ENCODE assay signal across 19 mouse cellular contexts in the genomic region with DNA sequence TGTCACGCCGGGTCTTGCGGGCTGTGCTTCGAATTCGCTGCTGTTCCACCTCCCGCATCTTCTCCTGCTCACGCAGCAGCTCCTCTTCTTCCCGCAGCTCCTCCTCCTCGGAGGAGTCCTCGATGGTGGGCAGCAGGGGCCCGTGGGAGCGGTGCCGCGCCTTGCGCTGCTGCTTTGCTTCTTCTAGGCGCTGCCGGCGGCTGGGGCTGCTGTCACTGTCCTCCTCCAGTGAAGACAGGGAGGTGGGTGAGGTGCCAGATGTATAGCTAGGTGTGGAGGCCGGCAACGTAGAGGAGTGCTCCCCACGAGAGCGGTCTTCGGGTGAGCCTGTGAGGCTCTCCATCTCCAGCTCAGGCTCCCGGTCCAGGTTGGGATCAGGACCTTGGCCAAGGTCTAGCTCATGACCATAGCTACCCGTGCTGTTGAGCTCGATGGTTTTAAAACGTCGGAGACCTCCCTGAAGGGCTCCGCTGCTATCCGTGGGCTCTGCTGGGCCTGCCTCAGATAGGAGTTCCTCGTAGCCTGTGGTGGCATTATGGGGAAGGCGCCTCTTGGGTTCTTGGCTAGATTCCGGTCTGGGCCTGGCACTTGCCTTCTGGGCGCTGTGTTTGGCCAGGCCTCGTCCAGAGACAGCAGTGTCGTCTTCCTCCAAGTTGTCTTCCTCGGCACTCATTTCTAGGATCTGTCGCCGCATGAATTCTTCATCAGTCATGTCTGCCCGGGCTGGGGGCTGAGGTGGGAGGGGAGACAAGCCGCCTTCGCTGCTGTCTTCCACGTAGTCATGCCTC. TPM values are rescaled to one million over a fixed set of nuclear protein-coding genes. Genes with fewer than 3 reads are reported as not detected.
DNase-seq lines count a peak whose midpoint lies in the region; ATAC-seq lines count a peak whose summit lies in the region.
"Had no signal": no experiment of that assay in that cellular context is flagged by ENCODE, and none has a peak within 500 bp of the region (broad histone marks: within the 10 kb centered on the region; RNA-seq: fewer than 3 reads in every experiment).

No protein-coding gene starts in this region.

- no peak overlapping the region for H3K4me3 ChIP-seq in heart, embryonic 13.5 days
- no peak overlapping the region; the same call in 1 of the 2 replicates for H3K4me3 ChIP-seq in heart, embryonic 10.5 days
- H3K4me3 ChIP-seq in liver, embryonic 12.5 days: no peak overlapping the region
- H3K4me3 ChIP-seq in limb, embryonic 13.5 days: no peak overlapping the region
- H3K4me3 ChIP-seq: intestine, embryonic 15.5 days; kidney, embryonic 15.5 days; megakaryocyte, embryonic 14.5 days; midbrain, embryonic 15.5 days had no signal

- no peak for ATAC-seq in cerebellum, adult (ENCODE audit: insufficient number of reproducible peaks, low FRiP score, low TSS enrichment)
- ATAC-seq in heart, embryonic 13.5 days (ENCODE audit: extremely low read depth, insufficient number of reproducible peaks, low FRiP score, low TSS enrichment): no peak
- ATAC-seq in liver, embryonic 12.5 days: no peak
- no peak for ATAC-seq in limb, embryonic 13.5 days (ENCODE audit: low FRiP score, low read depth)
- ATAC-seq: CD4-positive, CD25-positive, alpha-beta regulatory T cell, adult 4 months; intestine, embryonic 15.5 days; midbrain, embryonic 15.5 days had no signal

- no peaks in the 10 kb centered on the region for H3K36me3 ChIP-seq in heart, embryonic 13.5 days
- H3K36me3 ChIP-seq in heart, embryonic 10.5 days: no peaks in the 10 kb centered on the region
- no peaks in the 10 kb centered on the region for H3K36me3 ChIP-seq in liver, embryonic 12.5 days
- no peaks in the 10 kb centered on the region for H3K36me3 ChIP-seq in limb, embryonic 13.5 days
- H3K36me3 ChIP-seq: kidney, embryonic 15.5 days had no signal

- peak; percentile 57 for DNase-seq in cerebellum, adult 11-12 months
- no peak for DNase-seq in heart, embryonic 10.5 days (ENCODE audit: low spot score)
- DNase-seq in liver: no peak
- DNase-seq in layer of hippocampus, postnatal 10 days (ENCODE audit: low spot score in 2 of 2): no peak
- DNase-seq: adrenal gland, adult 8-10 months; cerebellum, adult 8-10 months; heart, postnatal 14 days; lung, postnatal 14 days; thymus, postnatal 4 days had no signal

- H3K4me2 ChIP-seq in heart, embryonic 13.5 days: peak overlapping the region; percentile 27; the same call in 1 of the 2 replicates
- H3K4me2 ChIP-seq in liver, embryonic 12.5 days: peak overlapping the region; percentile 16; the same call in 1 of the 2 replicates
- H3K4me2 ChIP-seq in limb, embryonic 13.5 days (replicated peaks): peak overlapping the region; percentile 25; the same call in 1 of the 2 replicates
- H3K4me2 ChIP-seq: hindbrain, embryonic 14.5 days; intestine, embryonic 15.5 days; kidney, embryonic 15.5 days; midbrain, embryonic 15.5 days had no signal

- no peak overlapping the region for H3K27ac ChIP-seq in heart, embryonic 13.5 days (replicated peaks)
- no peak overlapping the region for H3K27ac ChIP-seq in heart, embryonic 10.5 days
- no peak overlapping the region for H3K27ac ChIP-seq in liver, embryonic 12.5 days
- H3K27ac ChIP-seq in limb, embryonic 13.5 days: no peak overlapping the region
- H3K27ac ChIP-seq: hindbrain, embryonic 14.5 days; intestine, embryonic 15.5 days; kidney, embryonic 15.5 days; midbrain, embryonic 15.5 days had no signal

- no peak overlapping the region; the same call in 1 of the 2 replicates for H3K9ac ChIP-seq in heart, embryonic 13.5 days
- no peak overlapping the region for H3K9ac ChIP-seq in liver, embryonic 12.5 days
- no peak overlapping the region for H3K9ac ChIP-seq in limb, embryonic 13.5 days
- H3K9ac ChIP-seq: hindbrain, embryonic 14.5 days; intestine, embryonic 15.5 days; kidney, embryonic 15.5 days; midbrain, embryonic 15.5 days had no signal

- peaks cover 54% of the 10 kb centered on the region for H3K27me3 ChIP-seq in heart, embryonic 13.5 days (replicated peaks)
- peaks cover 57% of the 10 kb centered on the region for H3K27me3 ChIP-seq in heart, embryonic 10.5 days (ENCODE audit: insufficient read depth, poor library complexity, severe bottlenecking)
- peaks cover 67% of the 10 kb centered on the region for H3K27me3 ChIP-seq in liver, embryonic 12.5 days (replicated peaks)
- peaks cover 41% of the 10 kb centered on the region for H3K27me3 ChIP-seq in limb, embryonic 13.5 days
- H3K27me3 ChIP-seq: intestine, embryonic 15.5 days; midbrain, embryonic 15.5 days had no signal

- no peaks in the 10 kb centered on the region for H3K9me3 ChIP-seq in heart, embryonic 13.5 days
- H3K9me3 ChIP-seq in heart, embryonic 10.5 days: no peaks in the 10 kb centered on the region
- H3K9me3 ChIP-seq in liver, embryonic 12.5 days (replicated peaks): no peaks in the 10 kb centered on the region
- H3K9me3 ChIP-seq in limb, embryonic 13.5 days: no peaks in the 10 kb centered on the region
- H3K9me3 ChIP-seq: intestine, embryonic 15.5 days; kidney, embryonic 15.5 days; megakaryocyte, embryonic 14.5 days; midbrain, embryonic 15.5 days had no signal

- WGBS in heart, embryonic 13.5 days: 55% methylated on average over 43 of the region's 43 CpGs
- WGBS in heart, embryonic 10.5 days: 60% methylated on average over 43 of the region's 43 CpGs
- WGBS in liver, embryonic 12.5 days (ENCODE audit: insufficient replicate concordance): 64% methylated on average over 43 of the region's 43 CpGs
- WGBS in limb, embryonic 13.5 days: 66% methylated on average over 43 of the region's 43 CpGs

- peaks cover 25% of the 10 kb centered on the region for H3K4me1 ChIP-seq in heart, embryonic 13.5 days
- H3K4me1 ChIP-seq in heart, embryonic 10.5 days: peaks cover 43% of the 10 kb centered on the region
- H3K4me1 ChIP-seq in liver, embryonic 12.5 days: peaks cover 26% of the 10 kb centered on the region
- H3K4me1 ChIP-seq in limb, embryonic 13.5 days: peaks cover 24% of the 10 kb centered on the region

RNA-seq across cellular contexts. Expression of a gene that starts 21.1 kb away (rescaled TPM):
- polyA plus RNA-seq in heart, embryonic 13.5 days (2015; fragmentation: Nextera tagmentation; extraction: Ambion mirVana): 51.3 and 62.5 TPM in 2 replicates
- 80.7 and 84.4 TPM in 2 replicates for polyA plus RNA-seq in heart, embryonic 10.5 days (2016; fragmentation: Nextera tagmentation; extraction: Ambion mirVana)
- polyA plus RNA-seq in liver, embryonic 12.5 days (2016; fragmentation: Nextera tagmentation; extraction: Ambion mirVana): 199 and 215 TPM in 2 replicates
- 42.5 and 47.3 TPM in 2 replicates for polyA plus RNA-seq in limb, embryonic 13.5 days (2015; fragmentation: Nextera tagmentation; extraction: Ambion mirVana)
- 10 to 100 TPM; 41.0 to 46.7 TPM for total RNA-seq in layer of hippocampus, postnatal 10 days (2021)

RNA-seq across cellular contexts. Expression of a gene that starts 32.3 kb away (rescaled TPM):
- 29.4 and 30.9 TPM in 2 replicates for polyA plus RNA-seq in heart, embryonic 13.5 days (2015; fragmentation: Nextera tagmentation; extraction: Ambion mirVana)
- polyA plus RNA-seq in heart, embryonic 10.5 days (2016; fragmentation: Nextera tagmentation; extraction: Ambion mirVana): 31.8 and 33.1 TPM in 2 replicates
- polyA plus RNA-seq in liver, embryonic 12.5 days (2016; fragmentation: Nextera tagmentation; extraction: Ambion mirVana): 96.6 and 101 TPM in 2 replicates
- polyA plus RNA-seq in limb, embryonic 13.5 days (2015; fragmentation: Nextera tagmentation; extraction: Ambion mirVana): 31.2 and 35.2 TPM in 2 replicates
- 10 to 100 TPM; 82.4 to 90.0 TPM for total RNA-seq in layer of hippocampus, postnatal 10 days (2021)

RNA-seq across cellular contexts. Expression of a gene that starts 35.2 kb away (rescaled TPM):
- 0.20 and 0.59 TPM in 2 replicates for polyA plus RNA-seq in heart, embryonic 13.5 days (2015; fragmentation: Nextera tagmentation; extraction: Ambion mirVana)
- polyA plus RNA-seq in heart, embryonic 10.5 days (2016; fragmentation: Nextera tagmentation; extraction: Ambion mirVana): 1.6 TPM in 2 replicates
- 14.5 and 15.7 TPM in 2 replicates for polyA plus RNA-seq in liver, embryonic 12.5 days (2016; fragmentation: Nextera tagmentation; extraction: Ambion mirVana)
- polyA plus RNA-seq in limb, embryonic 13.5 days (2015; fragmentation: Nextera tagmentation; extraction: Ambion mirVana): 0.20 and 0.51 TPM in 2 replicates
- total RNA-seq in layer of hippocampus, postnatal 10 days (2021): not detected
- polyA plus RNA-seq: hindbrain, embryonic 14.5 days; midbrain, embryonic 15.5 days had no signal
